Mouse (Mus musculus): ENCODE results near the gene Msx1.

- TF ChIP-seq CTCF (IDR thresholded peaks at IDR 0.05; ENCODE audit: low read depth, low read length): no peak
- no peak for TF ChIP-seq POLR2A (IDR thresholded peaks at IDR 0.05; ENCODE audit: extremely low read depth, insufficient read depth, low read length)
These were observed 4.8 kb downstream of the Msx1 start for GRCm38 (mm10) chr5:37819541-37819940.

Measured in liver, adult 2 months (tissue).